Mouse (Mus musculus): ENCODE measurements around the gene Slc2a13.

GRCm38 (mm10) chr15:91257140-91257539 lies 315.9 kb downstream of the Slc2a13 start:
- no peak for TF ChIP-seq CTCF (IDR thresholded peaks at IDR 0.05; ENCODE audit: insufficient read depth, low read depth, low read length)
- TF ChIP-seq POLR2A (IDR thresholded peaks at IDR 0.05; ENCODE audit: insufficient read depth, low read depth, low read length) = no peak

Measured in olfactory bulb, adult 2 months (tissue).